Comparison of ENCODE assay signal across 26 mouse cellular contexts in genomic region chr12:59312703-59313102, GRCm38 (mm10).
"Had no signal": no experiment of that assay in that cellular context is flagged by ENCODE, and none has a peak within 500 bp of the region (broad histone marks: within the 10 kb centered on the region; RNA-seq: fewer than 3 reads in every experiment).

No protein-coding gene starts in this region.

- H3K27me3 ChIP-seq: heart, embryonic 12.5 days; hindbrain, embryonic 13.5 days; hindbrain, embryonic 15.5 days; kidney, embryonic 15.5 days; limb, embryonic 13.5 days; limb, embryonic 15.5 days; liver, embryonic 12.5 days had no signal

- H3K4me1 ChIP-seq: heart, embryonic 10.5 days; heart, embryonic 12.5 days; hindbrain, embryonic 15.5 days; kidney, embryonic 15.5 days; limb, embryonic 13.5 days; limb, embryonic 15.5 days; liver, embryonic 12.5 days had no signal

- H3K9ac ChIP-seq: heart, embryonic 12.5 days; hindbrain, embryonic 13.5 days; hindbrain, embryonic 15.5 days; kidney, embryonic 15.5 days; limb, embryonic 13.5 days; limb, embryonic 15.5 days; liver, embryonic 12.5 days; liver, embryonic 14.5 days had no signal

- H3K4me3 ChIP-seq: gastrocnemius, adult 2 months; heart, embryonic 10.5 days; heart, embryonic 12.5 days; hindbrain, embryonic 13.5 days; hindbrain, embryonic 15.5 days; kidney, embryonic 15.5 days; layer of hippocampus, adult 2 months; limb, embryonic 13.5 days; limb, embryonic 15.5 days; liver, embryonic 12.5 days had no signal

- H3K4me2 ChIP-seq: heart, embryonic 12.5 days; hindbrain, embryonic 13.5 days; hindbrain, embryonic 15.5 days; kidney, embryonic 15.5 days; limb, embryonic 13.5 days; limb, embryonic 15.5 days; liver, embryonic 12.5 days had no signal

- H3K27ac ChIP-seq: gastrocnemius, adult 2 months; heart, embryonic 10.5 days; hindbrain, embryonic 13.5 days; hindbrain, embryonic 15.5 days; hindbrain, postnatal 0 days; kidney, embryonic 15.5 days; kidney, postnatal 0 days; layer of hippocampus, adult 2 months; limb, embryonic 13.5 days; limb, embryonic 15.5 days; liver, embryonic 12.5 days; liver, embryonic 14.5 days had no signal

- ATAC-seq: hindbrain, postnatal 0 days; inflammation-experienced regulatory T-cells, adult 6 months; liver, embryonic 12.5 days had no signal

- H3K9me3 ChIP-seq: heart, embryonic 10.5 days; heart, embryonic 12.5 days; hindbrain, embryonic 13.5 days; hindbrain, embryonic 15.5 days; kidney, embryonic 15.5 days; limb, embryonic 13.5 days; limb, embryonic 15.5 days; liver, embryonic 12.5 days had no signal

- DNase-seq: gastrocnemius, adult 2 months; gastrocnemius, postnatal 10 days; gastrocnemius, postnatal 25 days; heart, adult 18-20 months; heart, postnatal 10 days; heart, postnatal 36 days; kidney, adult 11 months; kidney, adult 2 months; kidney, adult 9 months; kidney, postnatal 14 days; kidney, postnatal 4 days; layer of hippocampus, postnatal 36 days; left cerebral cortex, postnatal 4 days had no signal

- H3K36me3 ChIP-seq: heart, embryonic 10.5 days; heart, embryonic 12.5 days; hindbrain, embryonic 13.5 days; hindbrain, embryonic 15.5 days; kidney, embryonic 15.5 days; limb, embryonic 13.5 days; limb, embryonic 15.5 days; liver, embryonic 12.5 days had no signal
